In genomic region chr8:123826001-123826400, GRCm38 (mm10) we compare ENCODE assay signal across 10 mouse cellular contexts. TPM values are rescaled to one million over a fixed set of nuclear protein-coding genes. Genes with fewer than 3 reads are reported as not detected.
A peak's percentile ranks its signal among the peaks of the same experiment; 100 is the strongest.
DNase-seq lines count a peak whose midpoint lies in the region; ATAC-seq and TF ChIP-seq lines count a peak whose summit lies in the region.
"Had no signal": no experiment of that assay in that cellular context is flagged by ENCODE, and none has a peak within 500 bp of the region (broad histone marks: within the 10 kb centered on the region; RNA-seq: fewer than 3 reads in every experiment).

No protein-coding gene starts in this region.

- no peak overlapping the region for H3K9ac ChIP-seq in hindbrain, embryonic 14.5 days

- H3K27me3 ChIP-seq in hindbrain, embryonic 10.5 days (ENCODE audit: insufficient read depth, poor library complexity, severe bottlenecking): no peaks in the 10 kb centered on the region
- H3K27me3 ChIP-seq in hindbrain, embryonic 14.5 days (ENCODE audit: control insufficient read depth, insufficient read depth, low read length): no peaks in the 10 kb centered on the region

- no peak overlapping the region for H3K4me3 ChIP-seq in hindbrain, embryonic 10.5 days
- H3K4me3 ChIP-seq in hindbrain, embryonic 14.5 days (replicated peaks; ENCODE audit: low read length): no peak overlapping the region
- no peak overlapping the region for H3K4me3 ChIP-seq in embryonic fibroblast, embryonic 13.5 days (ENCODE audit: insufficient read depth, low read length)

- peaks cover 98% of the 10 kb centered on the region for H3K36me3 ChIP-seq in hindbrain, embryonic 10.5 days
- peaks cover 66% of the 10 kb centered on the region for H3K36me3 ChIP-seq in hindbrain, embryonic 14.5 days (replicated peaks; ENCODE audit: control insufficient read depth, insufficient read depth)

- H3K4me2 ChIP-seq in hindbrain, embryonic 14.5 days (replicated peaks): no peak overlapping the region

- H3K27ac ChIP-seq in hindbrain, embryonic 10.5 days: no peak overlapping the region
- no peak overlapping the region for H3K27ac ChIP-seq in hindbrain, embryonic 14.5 days
- H3K27ac ChIP-seq in embryonic fibroblast, embryonic 13.5 days (ENCODE audit: insufficient read depth, low read length): no peak overlapping the region

- no peak for TF ChIP-seq POLR2A in embryonic fibroblast, embryonic 13.5 days (IDR thresholded peaks at IDR 0.05; ENCODE audit: low read depth, low read length)

- peak; percentile 96 for TF ChIP-seq CTCF in embryonic fibroblast, embryonic 13.5 days (IDR thresholded peaks at IDR 0.05; ENCODE audit: borderline replicate concordance, insufficient read depth, low read length)

- H3K4me1 ChIP-seq in hindbrain, embryonic 10.5 days (replicated peaks): no peaks in the 10 kb centered on the region
- no peaks in the 10 kb centered on the region for H3K4me1 ChIP-seq in hindbrain, embryonic 14.5 days (replicated peaks; ENCODE audit: control insufficient read depth, insufficient read depth, low read length)
- no peaks in the 10 kb centered on the region for H3K4me1 ChIP-seq in embryonic fibroblast, embryonic 13.5 days (ENCODE audit: control insufficient read depth, insufficient read depth, low read length)

- peak; percentile 32 for DNase-seq in hindbrain, embryonic 10.5 days (ENCODE audit: low spot score)
- no peak for DNase-seq in hindbrain, embryonic 14.5 days (ENCODE audit: low spot score)
- DNase-seq in 416B (ENCODE audit: low read depth) (peak; percentile 30), MN1 (ENCODE audit: low spot score) (peak; percentile 67)
- DNase-seq in adrenal gland, adult 18-20 months (ENCODE audit: low spot score in 2 of 2): no peak
- DNase-seq in layer of hippocampus, postnatal 10 days (ENCODE audit: low spot score in 2 of 2): no peak
- DNase-seq: adrenal gland, postnatal 10 days; gastrocnemius, postnatal 25 days had no signal

- 72% methylated on average over 9 of the region's 9 CpGs for WGBS in hindbrain, embryonic 10.5 days
- whole genome bisulfite sequencing in hindbrain, embryonic 14.5 days: 67% methylated on average over 9 of the region's 9 CpGs

- ATAC-seq in hindbrain, embryonic 14.5 days (ENCODE audit: low FRiP score): no peak
- no peak for ATAC-seq in megakaryocyte, adult 5-6 weeks (ENCODE audit: poor library complexity, severe bottlenecking)

- H3K9me3 ChIP-seq in hindbrain, embryonic 10.5 days: peaks cover 8% of the 10 kb centered on the region; the same call in 1 of the 2 replicates
- H3K9me3 ChIP-seq in hindbrain, embryonic 14.5 days (ENCODE audit: control insufficient read depth, low read length): no peaks in the 10 kb centered on the region

RNA-seq across cellular contexts. Expression of gene Rab4a, which starts 20.2 kb away (rescaled TPM):
- polyA plus RNA-seq in hindbrain, embryonic 10.5 days (2016; fragmentation: Nextera tagmentation; extraction: Ambion mirVana): 66.4 and 76.6 TPM in 2 replicates
- polyA plus RNA-seq in hindbrain, embryonic 14.5 days (2014; fragmentation: Nextera tagmentation; extraction: Ambion mirVana): 79.1 and 82.7 TPM in 2 replicates
- 22.0 and 26.1 TPM in 2 replicates for polyA plus RNA-seq in embryonic fibroblast, embryonic 13.5 days (2011; ENCODE audit: insufficient read length, low read depth, missing spikeins)
- 1.2 and 2.1 TPM in 2 replicates for total RNA-seq in megakaryocyte, adult 5-6 weeks (2015)
- total RNA-seq in megakaryocyte, adult 5-6 weeks (2017): 0.26 and 1.1 TPM in 2 replicates
- total RNA-seq in adrenal gland, adult 18-20 months (2021): 10 to 100 TPM; 25.5 to 25.9 TPM
- 10 to 100 TPM; 49.2 to 52.3 TPM for total RNA-seq in layer of hippocampus, postnatal 10 days (2021)

RNA-seq across cellular contexts. Expression of gene Ccsap, which starts 34.0 kb away (rescaled TPM):
- 7.3 and 8.4 TPM in 2 replicates for polyA plus RNA-seq in hindbrain, embryonic 10.5 days (2016; fragmentation: Nextera tagmentation; extraction: Ambion mirVana)
- polyA plus RNA-seq in hindbrain, embryonic 14.5 days (2014; fragmentation: Nextera tagmentation; extraction: Ambion mirVana): 5.0 TPM in 2 replicates
- polyA plus RNA-seq in embryonic fibroblast, embryonic 13.5 days (2011; ENCODE audit: insufficient read length, low read depth, missing spikeins): 2.9 and 4.4 TPM in 2 replicates
- 8.0 and 9.2 TPM in 2 replicates for total RNA-seq in megakaryocyte, adult 5-6 weeks (2015)
- 11.1 and 11.7 TPM in 2 replicates for total RNA-seq in megakaryocyte, adult 5-6 weeks (2017)
- 1 to 10 TPM; 1.1 to 1.5 TPM for total RNA-seq in adrenal gland, adult 18-20 months (2021)
- 10 to 100 TPM; 49.0 to 49.8 TPM for total RNA-seq in layer of hippocampus, postnatal 10 days (2021)

Comparison
In these comparisons a context has a peak if more than half of its experiments do, and no peak if none do; other contexts are left out.
1. DNase-seq: peak in hindbrain, embryonic 10.5 days (single experiment), 416B (single experiment) and MN1 (single experiment); none in hindbrain, embryonic 14.5 days (single experiment), adrenal gland, adult 18-20 months (0 of 2) and layer of hippocampus, postnatal 10 days (0 of 2).
2. RNA of gene Rab4a, which starts 20.2 kb away (total RNA-seq): 49.2 to 52.3 TPM in layer of hippocampus, postnatal 10 days and 25.5 to 25.9 TPM in adrenal gland, adult 18-20 months; 0.26 to 2.1 TPM in megakaryocyte, adult 5-6 weeks; every median in the first group is over 4 times any median in the second.